Mouse (Mus musculus): ENCODE results near the gene Wwc2. TPM values are rescaled to one million over a fixed set of nuclear protein-coding genes. Genes with fewer than 3 reads are reported as not detected.

Wwc2 gene
- polyA plus RNA-seq, 1 experiment from 2014 or later: 10.0 TPM

- H3K36me3 ChIP-seq: no peaks in the 10 kb centered on the region
- H3K4me3 ChIP-seq: no peak overlapping the region
- 80% methylated on average over 7 of the region's 7 CpGs for WGBS
- no peaks in the 10 kb centered on the region for H3K9me3 ChIP-seq
- DNase-seq (ENCODE audit: low spot score): no peak
- no peak overlapping the region for H3K27ac ChIP-seq
- no peaks in the 10 kb centered on the region for H3K27me3 ChIP-seq (ENCODE audit: insufficient read depth, poor library complexity, severe bottlenecking)
- 0 out of 2 replicates have a peak, but pooled peaks cover 2% of the 10 kb centered on the region for H3K4me1 ChIP-seq (replicated peaks)
These were observed 39.3 kb downstream of the Wwc2 start for GRCm38 (mm10) chr8:47951380-47951932.

DNA sequence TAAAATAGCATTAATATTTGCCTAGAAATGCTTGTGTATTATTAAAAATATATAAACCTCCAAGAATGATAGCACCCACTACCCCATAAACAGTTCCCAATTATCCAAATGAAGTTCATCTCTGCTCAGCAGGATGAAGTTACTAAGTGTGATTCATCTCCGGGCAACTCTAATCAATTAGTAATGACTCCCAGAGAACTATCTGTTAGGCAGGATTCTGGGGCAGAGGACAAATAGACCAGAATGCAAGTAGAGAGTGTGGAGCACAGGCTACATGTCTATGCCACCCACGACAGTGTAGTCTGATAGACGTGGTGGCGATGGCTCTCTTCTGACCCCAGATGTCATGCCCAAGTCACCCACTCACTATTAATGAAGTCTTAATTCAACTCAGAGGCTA is 41.9 kb downstream of the Wwc2 start:
- Histone ChIP-seq H3K4me3 (no peak overlapping the region), H3K27ac (no peak overlapping the region), H3K36me3 (no peaks in the 10 kb centered on the region), H3K27me3 (ENCODE audit: insufficient read depth, poor library complexity, severe bottlenecking) (no peaks in the 10 kb centered on the region), H3K4me1 (replicated peaks) (0 out of 2 replicates have a peak, but pooled peaks cover 2% of the 10 kb centered on the region), H3K9me3 (no peaks in the 10 kb centered on the region)
- 89% methylated on average over 4 of the region's 4 CpGs for WGBS
- no peak for DNase-seq (ENCODE audit: low spot score)

DNA sequence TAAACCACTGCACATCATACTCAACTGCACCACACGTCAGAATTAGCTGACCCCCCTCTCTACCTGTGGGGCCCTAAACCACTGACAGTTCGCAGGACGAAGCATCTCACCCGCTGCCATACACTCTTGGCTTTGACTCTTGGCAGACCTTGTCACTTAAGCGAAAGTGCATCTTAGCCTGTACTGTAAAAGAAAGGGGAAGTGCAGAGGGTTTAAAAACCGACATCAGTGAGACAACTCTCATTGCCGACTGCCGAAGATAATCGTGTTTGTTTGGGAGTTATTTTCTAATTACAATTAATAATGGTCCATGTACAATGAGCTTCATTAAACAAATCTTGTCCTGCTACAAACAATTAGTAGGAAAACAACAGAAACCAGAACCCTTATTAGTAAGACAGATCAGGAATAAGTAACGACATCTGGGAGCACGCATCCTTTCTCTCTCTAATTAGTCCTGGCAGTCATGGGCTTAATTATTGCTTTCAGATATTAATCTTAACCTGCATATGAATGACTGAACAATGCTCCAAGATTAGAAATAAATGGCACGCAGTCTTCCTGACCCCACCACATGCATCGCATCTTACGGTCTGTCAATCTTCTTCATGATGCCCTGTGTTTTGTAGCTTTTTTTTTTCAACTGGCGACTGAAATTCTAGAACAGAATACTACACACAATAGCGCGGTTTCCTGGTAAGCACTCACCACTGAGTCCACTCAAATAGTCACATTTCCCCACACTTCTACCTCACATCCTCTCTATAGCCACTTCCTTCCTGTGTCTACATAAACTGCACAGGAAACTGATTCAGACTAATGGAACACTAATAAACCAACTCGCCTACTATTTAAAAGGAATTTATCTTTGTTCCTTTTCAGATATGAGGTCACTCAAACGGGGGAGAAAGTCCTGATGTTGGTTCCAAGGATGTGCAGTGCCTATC is 42.8 kb downstream of the Wwc2 start:
- H3K36me3 ChIP-seq: no peaks in the 10 kb centered on the region
- no peak for DNase-seq (ENCODE audit: low spot score)
- WGBS: 86% methylated on average over 19 of the region's 19 CpGs

DNA sequence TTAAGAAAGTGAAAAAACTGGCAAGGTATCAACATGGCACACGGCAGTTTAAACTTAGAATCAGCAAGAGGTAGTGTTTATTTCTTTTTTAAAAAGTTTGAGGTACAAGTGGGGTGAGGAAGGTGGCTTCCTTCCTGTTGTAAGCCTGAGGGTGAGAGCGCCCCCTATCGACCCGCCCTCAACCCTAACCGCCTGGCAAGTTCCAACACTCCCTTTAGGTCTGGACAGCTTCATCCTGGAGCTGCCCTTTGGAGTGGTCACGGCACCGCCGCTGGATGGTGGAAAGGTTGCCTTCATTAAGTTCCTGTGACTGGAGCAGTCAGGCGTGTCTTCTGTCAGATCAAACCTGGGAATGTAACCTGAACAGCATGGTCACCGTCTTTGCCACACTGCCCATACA is 47.7 kb downstream of the Wwc2 start:
- 62% methylated on average over 10 of the region's 10 CpGs for WGBS

More for the DNA sequence above, 42.8 kb downstream of the Wwc2 start:
- H3K27me3 ChIP-seq (ENCODE audit: insufficient read depth, poor library complexity, severe bottlenecking): no peaks in the 10 kb centered on the region
- H3K4me1 ChIP-seq (replicated peaks): 0 out of 2 replicates have a peak, but pooled peaks cover 2% of the 10 kb centered on the region
- no peak overlapping the region for H3K4me3 ChIP-seq
- H3K27ac ChIP-seq: no peak overlapping the region
- no peaks in the 10 kb centered on the region for H3K9me3 ChIP-seq

GRCm38 (mm10) chr8:47941028-47941427 is 49.7 kb downstream of the Wwc2 start:
- WGBS: 67% methylated on average over 5 of the region's 5 CpGs
- Histone ChIP-seq H3K4me1 (replicated peaks) (0 out of 2 replicates have a peak, but pooled peaks cover 6% of the 10 kb centered on the region), H3K27me3 (ENCODE audit: insufficient read depth, poor library complexity, severe bottlenecking) (no peaks in the 10 kb centered on the region), H3K9me3 (no peaks in the 10 kb centered on the region), H3K27ac (0 out of 2 replicates have a peak overlapping the region, but pooled peaks have one; percentile 2), H3K4me3 (no peak overlapping the region), H3K36me3 (no peaks in the 10 kb centered on the region)
- no peak for DNase-seq (ENCODE audit: low spot score)

More for the DNA sequence above, 47.7 kb downstream of the Wwc2 start:
- H3K27me3 ChIP-seq (ENCODE audit: insufficient read depth, poor library complexity, severe bottlenecking): no peaks in the 10 kb centered on the region
- H3K9me3 ChIP-seq: no peaks in the 10 kb centered on the region
- 0 out of 2 replicates have a peak, but pooled peaks cover 5% of the 10 kb centered on the region for H3K4me1 ChIP-seq (replicated peaks)
- H3K27ac ChIP-seq: no peak overlapping the region
- DNase-seq (ENCODE audit: low spot score): no peak
- no peaks in the 10 kb centered on the region for H3K36me3 ChIP-seq
- no peak overlapping the region for H3K4me3 ChIP-seq

GRCm38 (mm10) chr8:47939933-47940870 is 50.5 kb downstream of the Wwc2 start:
- no peak overlapping the region for H3K4me3 ChIP-seq
- 87% methylated on average over 10 of the region's 10 CpGs for WGBS
- no peak for DNase-seq (ENCODE audit: low spot score)
- no peaks in the 10 kb centered on the region for H3K36me3 ChIP-seq
- 0 out of 2 replicates have a peak, but pooled peaks cover 11% of the 10 kb centered on the region for H3K4me1 ChIP-seq (replicated peaks)
- H3K9me3 ChIP-seq: no peaks in the 10 kb centered on the region
- 0 out of 2 replicates have a peak overlapping the region, but pooled peaks have one; percentile 2 for H3K27ac ChIP-seq
- no peaks in the 10 kb centered on the region for H3K27me3 ChIP-seq (ENCODE audit: insufficient read depth, poor library complexity, severe bottlenecking)

DNA sequence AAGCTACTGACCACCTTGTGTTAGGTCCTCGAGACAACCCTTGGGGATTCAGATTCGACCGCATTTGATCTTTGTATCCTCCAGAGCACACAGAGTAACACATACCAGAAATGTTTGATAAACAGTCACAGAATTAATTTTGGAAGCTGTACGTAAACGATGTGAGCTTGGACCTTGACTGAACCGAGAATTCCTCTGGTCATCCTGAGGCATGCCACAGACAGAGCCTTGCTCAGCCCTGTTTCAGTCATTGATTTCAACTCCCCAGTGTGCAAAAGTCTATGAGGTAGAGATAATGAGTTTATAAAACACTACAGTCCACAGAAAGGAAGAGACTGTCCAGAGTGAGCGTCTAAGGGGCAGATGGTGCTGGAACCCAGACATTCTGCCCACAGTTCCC is 51.5 kb downstream of the Wwc2 start:
- Histone ChIP-seq H3K27ac (no peak overlapping the region), H3K27me3 (ENCODE audit: insufficient read depth, poor library complexity, severe bottlenecking) (no peaks in the 10 kb centered on the region), H3K4me1 (replicated peaks) (peaks cover 13% of the 10 kb centered on the region; the same call in 1 of the 2 replicates), H3K36me3 (no peaks in the 10 kb centered on the region), H3K9me3 (no peaks in the 10 kb centered on the region), H3K4me3 (no peak overlapping the region)
- 89% methylated on average over 7 of the region's 7 CpGs for WGBS
- DNase-seq (ENCODE audit: low spot score): no peak

- H3K27me3 ChIP-seq (ENCODE audit: insufficient read depth, poor library complexity, severe bottlenecking): no peaks in the 10 kb centered on the region
- H3K36me3 ChIP-seq: no peaks in the 10 kb centered on the region
- peaks cover 37% of the 10 kb centered on the region for H3K4me1 ChIP-seq (replicated peaks)
- no peak overlapping the region for H3K4me3 ChIP-seq
- no peaks in the 10 kb centered on the region for H3K9me3 ChIP-seq
- H3K27ac ChIP-seq: no peak overlapping the region
- no peak for DNase-seq (ENCODE audit: low spot score)
- 73% methylated on average over 9 of the region's 9 CpGs for WGBS
These were observed 54.3 kb downstream of the Wwc2 start for GRCm38 (mm10) chr8:47936386-47936785.

GRCm38 (mm10) chr8:47935461-47935860 is 55.3 kb downstream of the Wwc2 start:
- H3K9me3 ChIP-seq: no peaks in the 10 kb centered on the region
- H3K36me3 ChIP-seq: no peaks in the 10 kb centered on the region
- H3K27me3 ChIP-seq (ENCODE audit: insufficient read depth, poor library complexity, severe bottlenecking): no peaks in the 10 kb centered on the region
- WGBS: 84% methylated on average over 5 of the region's 5 CpGs
- H3K27ac ChIP-seq: no peak overlapping the region
- DNase-seq (ENCODE audit: low spot score): no peak
- H3K4me1 ChIP-seq (replicated peaks): peaks cover 35% of the 10 kb centered on the region
- no peak overlapping the region for H3K4me3 ChIP-seq

- DNase-seq (ENCODE audit: low spot score): no peak
- H3K4me3 ChIP-seq: no peak overlapping the region
- H3K4me1 ChIP-seq (replicated peaks): peaks cover 35% of the 10 kb centered on the region
- no peaks in the 10 kb centered on the region for H3K9me3 ChIP-seq
- H3K36me3 ChIP-seq: no peaks in the 10 kb centered on the region
- H3K27ac ChIP-seq: no peak overlapping the region
- WGBS: 93% methylated on average over 3 of the region's 3 CpGs
- no peaks in the 10 kb centered on the region for H3K27me3 ChIP-seq (ENCODE audit: insufficient read depth, poor library complexity, severe bottlenecking)
These were observed 57.6 kb downstream of the Wwc2 start for GRCm38 (mm10) chr8:47933087-47933486.

GRCm38 (mm10) chr8:47932028-47932790 is 58.5 kb downstream of the Wwc2 start:
- WGBS: 37% methylated on average over 16 of the region's 16 CpGs
- peak; percentile 38 for DNase-seq (ENCODE audit: low spot score)
- Histone ChIP-seq H3K4me1 (replicated peaks) (peaks cover 35% of the 10 kb centered on the region), H3K27ac (peak overlapping the region; percentile 68), H3K4me3 (no peak overlapping the region), H3K36me3 (no peaks in the 10 kb centered on the region), H3K9me3 (no peaks in the 10 kb centered on the region), H3K27me3 (ENCODE audit: insufficient read depth, poor library complexity, severe bottlenecking) (no peaks in the 10 kb centered on the region)

GRCm38 (mm10) chr8:47931371-47931770 is 59.4 kb downstream of the Wwc2 start:
- WGBS: 86% methylated on average over 7 of the region's 7 CpGs
- H3K9me3 ChIP-seq: no peaks in the 10 kb centered on the region
- DNase-seq (ENCODE audit: low spot score): no peak
- no peaks in the 10 kb centered on the region for H3K27me3 ChIP-seq (ENCODE audit: insufficient read depth, poor library complexity, severe bottlenecking)
- H3K4me3 ChIP-seq: no peak overlapping the region
- peaks cover 35% of the 10 kb centered on the region for H3K4me1 ChIP-seq (replicated peaks)
- peak overlapping the region; percentile 36; the same call in 1 of the 2 replicates for H3K27ac ChIP-seq
- H3K36me3 ChIP-seq: no peaks in the 10 kb centered on the region

All from hindbrain, embryonic 10.5 days (tissue).